Mouse (Mus musculus) midbrain, embryonic 10.5 days (tissue): Measurements from ENCODE around the gene Tpm3. TPM values are rescaled to one million over a fixed set of nuclear protein-coding genes. Genes with fewer than 3 reads are reported as not detected.

ENCODE experiments used
- DNase-seq: peaks from one replicate; pipeline ENCODE4 v3.0.0-alpha.2; 2017; ENCODE audit warnings: low spot score
- H3K27ac ChIP-seq: fragments of 300-500 bp; sonication (generic); replicated peaks from 2 replicates; pipeline ENCODE4 v1.5.1; 2016; ENCODE audit warnings: mild to moderate bottlenecking
- H3K27me3 ChIP-seq: fragments of 300-500 bp; sonication (generic); 2 replicates; pipeline ENCODE4 v1.6.1; 2016; ENCODE audit warnings: low read depth, mild to moderate bottlenecking; ENCODE audit not compliant: poor library complexity, severe bottlenecking
- H3K36me3 ChIP-seq: fragments of 300-500 bp; sonication (generic); 2 replicates; pipeline ENCODE4 v1.6.1; 2016; ENCODE audit warnings: mild to moderate bottlenecking, moderate library complexity
- H3K4me1 ChIP-seq: fragments of 300-500 bp; sonication (generic); 2 replicates; pipeline ENCODE4 v1.6.1; 2016
- H3K4me3 ChIP-seq: fragments of 300-500 bp; sonication (generic); 2 replicates; pipeline ENCODE4 v1.5.1; 2016; ENCODE audit warnings: mild to moderate bottlenecking, moderate library complexity
- H3K9me3 ChIP-seq: fragments of 300-500 bp; sonication (generic); replicated peaks from 2 replicates; pipeline ENCODE4 v1.6.1; 2016; ENCODE audit warnings: mild to moderate bottlenecking
- WGBS: fragments of 180-500 bp; shearing (Covaris S2); methylation state at CpG from one replicate; pipeline ENCODE4 v1.1.7; 2016; 5-methylcytosine and 5-hydroxymethylcytosine counted together
- polyA plus RNA-seq: library from polyadenylated mRNA; unstranded; fragments of >200 nt; fragmentation: Nextera tagmentation; extraction: Ambion mirVana; gene quantifications from 2 replicates; pipeline ENCODE4 v1.2.1, GENCODE M21; 2016

The Tpm3 gene
- polyA plus RNA-seq, 1 experiment from 2014 or later = 576 TPM

- Histone ChIP-seq H3K4me3 (peak overlapping the region; percentile 37), H3K27me3 (no peaks in the 10 kb centered on the region)
Measured at GRCm38 (mm10) chr3:90076921-90077716, 4.7 kb downstream of the Tpm3 start.

GRCm38 (mm10) chr3:90078224-90078623 lies 5.8 kb downstream of the Tpm3 start:
- no peaks in the 10 kb centered on the region for H3K27me3 ChIP-seq
- peaks cover 15% of the 10 kb centered on the region for H3K36me3 ChIP-seq
- H3K4me1 ChIP-seq = peaks cover 57% of the 10 kb centered on the region
- H3K4me3 ChIP-seq = no peak overlapping the region
- no peak for DNase-seq
- WGBS = 58% methylated on average over 5 of the region's 5 CpGs
- H3K27ac ChIP-seq = no peak overlapping the region
- H3K9me3 ChIP-seq = no peaks in the 10 kb centered on the region

More at GRCm38 (mm10) chr3:90076921-90077716, 4.7 kb downstream of the Tpm3 start:
- peak; percentile 84 for DNase-seq
- WGBS = 5% methylated on average over 5 of the region's 5 CpGs
- peaks cover 46% of the 10 kb centered on the region for H3K4me1 ChIP-seq
- peak overlapping the region; percentile 70 for H3K27ac ChIP-seq
- H3K9me3 ChIP-seq = no peaks in the 10 kb centered on the region
- H3K36me3 ChIP-seq = peaks cover 9% of the 10 kb centered on the region

- Histone ChIP-seq H3K27ac (peak overlapping the region; percentile 90), H3K27me3 (no peaks in the 10 kb centered on the region), H3K4me3 (peak overlapping the region; percentile 95), H3K9me3 (no peaks in the 10 kb centered on the region), H3K4me1 (peaks cover 67% of the 10 kb centered on the region), H3K36me3 (peaks cover 23% of the 10 kb centered on the region)
- under 1% methylated on average over 33 of the region's 33 CpGs for WGBS
- DNase-seq = peak; percentile 97
Measured at GRCm38 (mm10) chr3:90079133-90079762, 6.8 kb downstream of the Tpm3 start.

- Histone ChIP-seq H3K27me3 (no peaks in the 10 kb centered on the region), H3K4me1 (peaks cover 73% of the 10 kb centered on the region), H3K9me3 (no peaks in the 10 kb centered on the region), H3K27ac (peak overlapping the region; percentile 90), H3K36me3 (peaks cover 24% of the 10 kb centered on the region), H3K4me3 (peak overlapping the region; percentile 95)
- under 1% methylated on average over 53 of the region's 53 CpGs for WGBS
- DNase-seq = peak; percentile 74
Measured at GRCm38 (mm10) chr3:90079763-90080497, 7.5 kb downstream of the Tpm3 start.

- Histone ChIP-seq H3K4me1 (peaks cover 75% of the 10 kb centered on the region), H3K27ac (peak overlapping the region; percentile 90)
- 2% methylated on average over 6 of the region's 6 CpGs for WGBS
Measured at GRCm38 (mm10) chr3:90080498-90080863, 8.0 kb downstream of the Tpm3 start.

GRCm38 (mm10) chr3:90081365-90082240 lies 9.2 kb downstream of the Tpm3 start:
- H3K27ac ChIP-seq = no peak overlapping the region
- peak overlapping the region; percentile 35 for H3K4me3 ChIP-seq
- no peaks in the 10 kb centered on the region for H3K27me3 ChIP-seq
- 85% methylated on average over 5 of the region's 5 CpGs for WGBS
- peaks cover 33% of the 10 kb centered on the region for H3K36me3 ChIP-seq
- H3K4me1 ChIP-seq = peaks cover 69% of the 10 kb centered on the region
- DNase-seq = no peak
- H3K9me3 ChIP-seq = no peaks in the 10 kb centered on the region

More at GRCm38 (mm10) chr3:90080498-90080863, 8.0 kb downstream of the Tpm3 start:
- H3K36me3 ChIP-seq = peaks cover 24% of the 10 kb centered on the region
- H3K27me3 ChIP-seq = no peaks in the 10 kb centered on the region
- DNase-seq = no peak
- no peaks in the 10 kb centered on the region for H3K9me3 ChIP-seq
- H3K4me3 ChIP-seq = peak overlapping the region; percentile 95

- H3K36me3 ChIP-seq = peaks cover 47% of the 10 kb centered on the region
- H3K9me3 ChIP-seq = no peaks in the 10 kb centered on the region
- H3K27me3 ChIP-seq = no peaks in the 10 kb centered on the region
- peaks cover 55% of the 10 kb centered on the region for H3K4me1 ChIP-seq
- H3K27ac ChIP-seq = peak overlapping the region; percentile 59; the same call in 1 of the 2 replicates
- peak overlapping the region; percentile 21; the same call in 1 of the 2 replicates for H3K4me3 ChIP-seq
- DNase-seq = no peak
- 78% methylated on average over 5 of the region's 5 CpGs for WGBS
Measured at GRCm38 (mm10) chr3:90083034-90083433, 10.6 kb downstream of the Tpm3 start.

- Histone ChIP-seq H3K27ac (0 out of 2 replicates have a peak overlapping the region, but pooled peaks have one; percentile 59), H3K36me3 (peaks cover 55% of the 10 kb centered on the region), H3K4me1 (peaks cover 50% of the 10 kb centered on the region), H3K4me3 (peak overlapping the region; percentile 21; the same call in 1 of the 2 replicates), H3K9me3 (no peaks in the 10 kb centered on the region), H3K27me3 (no peaks in the 10 kb centered on the region)
- WGBS = 66% methylated on average over 3 of the region's 3 CpGs
- DNase-seq = no peak
Measured at GRCm38 (mm10) chr3:90083698-90084324, 11.4 kb downstream of the Tpm3 start.

GRCm38 (mm10) chr3:90084790-90085189 lies 12.3 kb downstream of the Tpm3 start:
- peaks cover 65% of the 10 kb centered on the region for H3K36me3 ChIP-seq
- H3K27ac ChIP-seq = no peak overlapping the region
- H3K27me3 ChIP-seq = no peaks in the 10 kb centered on the region
- H3K4me3 ChIP-seq = no peak overlapping the region
- DNase-seq = no peak
- H3K4me1 ChIP-seq = peaks cover 47% of the 10 kb centered on the region
- no peaks in the 10 kb centered on the region for H3K9me3 ChIP-seq
- WGBS = 87% methylated on average over 4 of the region's 4 CpGs

- H3K36me3 ChIP-seq = peaks cover 70% of the 10 kb centered on the region
- H3K4me1 ChIP-seq = peaks cover 46% of the 10 kb centered on the region
- DNase-seq = no peak
- H3K9me3 ChIP-seq = no peaks in the 10 kb centered on the region
- WGBS = 93% methylated on average over 6 of the region's 6 CpGs
- no peaks in the 10 kb centered on the region for H3K27me3 ChIP-seq
- no peak overlapping the region for H3K27ac ChIP-seq
- H3K4me3 ChIP-seq = no peak overlapping the region
Measured at GRCm38 (mm10) chr3:90085281-90085680, 12.8 kb downstream of the Tpm3 start.

GRCm38 (mm10) chr3:90086068-90086467 lies 13.6 kb downstream of the Tpm3 start:
- H3K36me3 ChIP-seq = peaks cover 78% of the 10 kb centered on the region
- WGBS = 93% methylated on average over 5 of the region's 5 CpGs
- no peak for DNase-seq

More at GRCm38 (mm10) chr3:90086068-90086467, 13.6 kb downstream of the Tpm3 start:
- Histone ChIP-seq H3K4me1 (peaks cover 40% of the 10 kb centered on the region), H3K9me3 (no peaks in the 10 kb centered on the region), H3K27me3 (no peaks in the 10 kb centered on the region), H3K27ac (no peak overlapping the region), H3K4me3 (no peak overlapping the region)
